Mouse (Mus musculus): ENCODE results near the gene Psmb4.
"Not testable (repeated sequence)": the region's sequence is repeated elsewhere in the genome, so short reads cannot be mapped to it uniquely, and the experiment has no call there.

- not testable (repeated sequence) for TF ChIP-seq CTCF (IDR thresholded peaks at IDR 0.05; ENCODE audit: control insufficient read depth, insufficient read depth, insufficient replicate concordance, low read depth, low read length); POLR2A (IDR thresholded peaks at IDR 0.05; ENCODE audit: control insufficient read depth, low read depth, low read length)
These were observed 43.9 kb upstream of the Psmb4 start for GRCm38 (mm10) chr3:94930386-94931266.
